ENCODE assay signal across 15 mouse cellular contexts in the genomic region with DNA sequence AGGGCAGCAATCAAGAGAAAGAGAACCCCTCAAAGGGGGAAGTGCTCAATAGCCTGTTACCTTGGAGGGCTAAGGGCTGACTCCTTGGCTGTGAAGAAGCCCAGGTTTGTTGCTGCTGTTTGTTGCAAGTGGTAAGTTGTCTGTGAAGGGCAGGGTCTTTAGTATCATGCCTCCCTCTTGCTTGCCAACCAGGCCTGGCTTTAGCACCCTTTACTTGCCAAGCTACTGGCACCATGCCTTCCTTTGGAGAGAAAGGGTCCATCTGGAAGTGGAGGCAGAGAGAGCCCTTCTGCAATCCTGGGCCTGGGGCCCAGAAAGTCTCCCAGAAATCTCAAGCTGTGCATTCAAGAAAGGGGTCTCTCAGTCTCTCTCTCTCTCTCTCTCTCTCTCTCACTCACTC. TPM values are rescaled to one million over a fixed set of nuclear protein-coding genes. Genes with fewer than 3 reads are reported as not detected.
DNase-seq lines count a peak whose midpoint lies in the region; ATAC-seq and TF ChIP-seq lines count a peak whose summit lies in the region.
"Had no signal": no experiment of that assay in that cellular context is flagged by ENCODE, and none has a peak within 500 bp of the region (broad histone marks: within the 10 kb centered on the region; RNA-seq: fewer than 3 reads in every experiment).

No protein-coding gene starts in this region.

- TF ChIP-seq EP300 in liver, postnatal 0 days (IDR thresholded peaks at IDR 0.05; ENCODE audit: low read depth) = no peak

- DNase-seq in heart, adult 8-10 months (ENCODE audit: low spot score) = no peak
- DNase-seq in neural tube, embryonic 10.5 days (ENCODE audit: extremely low spot score, low spot score) = no peak
- DNase-seq in embryonic facial prominence, embryonic 14.5 days (ENCODE audit: low spot score) = no peak
- no peak for DNase-seq in liver, postnatal 0 days
- DNase-seq: liver; thymus, postnatal 14 days had no signal

- H3K4me2 ChIP-seq in heart, embryonic 14.5 days (ENCODE audit: low read length) = no peak overlapping the region
- peak overlapping the region; percentile 32 for H3K4me2 ChIP-seq in neural tube, embryonic 13.5 days
- H3K4me2 ChIP-seq in embryonic facial prominence, embryonic 14.5 days (ENCODE audit: low read depth, low read length) = no peak overlapping the region; the same call in 1 of the 2 replicates
- peak overlapping the region; percentile 39 for H3K4me2 ChIP-seq in neural tube, embryonic 15.5 days
- no peak overlapping the region for H3K4me2 ChIP-seq in liver, postnatal 0 days (ENCODE audit: low read depth, low read length)
- H3K4me2 ChIP-seq: neural tube, embryonic 12.5 days had no signal

- H3K27me3 ChIP-seq in heart, embryonic 14.5 days (ENCODE audit: control insufficient read depth, insufficient read depth, low read length) = peaks cover 50% of the 10 kb centered on the region
- H3K27me3 ChIP-seq in neural tube, embryonic 13.5 days = peaks cover 28% of the 10 kb centered on the region
- peaks cover 32% of the 10 kb centered on the region for H3K27me3 ChIP-seq in embryonic facial prominence, embryonic 14.5 days (replicated peaks; ENCODE audit: control insufficient read depth, insufficient read depth, low read length)
- H3K27me3 ChIP-seq in neural tube, embryonic 15.5 days (replicated peaks) = peaks cover 4% of the 10 kb centered on the region; the same call in 1 of the 2 replicates
- H3K27me3 ChIP-seq in liver, postnatal 0 days (ENCODE audit: insufficient read depth, low read length) = peaks cover 30% of the 10 kb centered on the region

- peaks cover 7 to 25% of the 10 kb centered on the region in 2 experiments; a peak in 3 of 4 replicates for H3K4me1 ChIP-seq in heart, embryonic 14.5 days (ENCODE audit: control insufficient read depth in 2 of 2, insufficient read depth in 2 of 2, low read length in 2 of 2)
- peaks cover 42% of the 10 kb centered on the region for H3K4me1 ChIP-seq in neural tube, embryonic 13.5 days (replicated peaks)
- H3K4me1 ChIP-seq in embryonic facial prominence, embryonic 14.5 days (ENCODE audit: control insufficient read depth, insufficient read depth, low read length) = peaks cover 14% of the 10 kb centered on the region
- H3K4me1 ChIP-seq in neural tube, embryonic 15.5 days = peaks cover 55% of the 10 kb centered on the region
- peaks cover 11% of the 10 kb centered on the region for H3K4me1 ChIP-seq in liver, postnatal 0 days (ENCODE audit: insufficient read depth)

- H3K36me3 ChIP-seq in heart, embryonic 14.5 days (ENCODE audit: control insufficient read depth, insufficient read depth, low read length) = no peaks in the 10 kb centered on the region
- no peaks in the 10 kb centered on the region for H3K36me3 ChIP-seq in neural tube, embryonic 13.5 days
- H3K36me3 ChIP-seq in embryonic facial prominence, embryonic 14.5 days (ENCODE audit: control insufficient read depth, insufficient read depth, low read length) = no peaks in the 10 kb centered on the region
- H3K36me3 ChIP-seq in neural tube, embryonic 15.5 days = no peaks in the 10 kb centered on the region
- no peaks in the 10 kb centered on the region for H3K36me3 ChIP-seq in liver, postnatal 0 days (replicated peaks; ENCODE audit: insufficient read depth, low read length)
- H3K36me3 ChIP-seq: heart, embryonic 10.5 days; neural tube, embryonic 12.5 days had no signal

- H3K4me3 ChIP-seq in heart, embryonic 14.5 days (ENCODE audit: control insufficient read depth in 1 of 2, insufficient read depth in 1 of 2, low read depth in 1 of 2, low read length in 2 of 2) = no peak overlapping the region
- H3K4me3 ChIP-seq in neural tube, embryonic 13.5 days = peak overlapping the region; percentile 10; the same call in 1 of the 2 replicates
- H3K4me3 ChIP-seq in embryonic facial prominence, embryonic 14.5 days (ENCODE audit: low read depth, low read length) = no peak overlapping the region
- no peak overlapping the region; the same call in 1 of the 2 replicates for H3K4me3 ChIP-seq in neural tube, embryonic 15.5 days (replicated peaks)
- no peak overlapping the region for H3K4me3 ChIP-seq in liver, postnatal 0 days (ENCODE audit: low read depth, low read length)
- H3K4me3 ChIP-seq: erythroblast, embryonic 14.5 days; heart, embryonic 10.5 days; neural tube, embryonic 12.5 days had no signal

- H3K9ac ChIP-seq in heart, embryonic 14.5 days (ENCODE audit: low read length) = peak overlapping the region; percentile 13; the same call in 1 of the 2 replicates
- peak overlapping the region; percentile 43 for H3K9ac ChIP-seq in neural tube, embryonic 13.5 days
- no peak overlapping the region for H3K9ac ChIP-seq in embryonic facial prominence, embryonic 14.5 days (ENCODE audit: low read depth, low read length)
- H3K9ac ChIP-seq in neural tube, embryonic 15.5 days (replicated peaks) = no peak overlapping the region; the same call in 1 of the 2 replicates
- H3K9ac ChIP-seq in liver, postnatal 0 days (replicated peaks) = no peak overlapping the region
- H3K9ac ChIP-seq: neural tube, embryonic 12.5 days had no signal

- no peak for ATAC-seq in heart, embryonic 14.5 days (ENCODE audit: insufficient number of reproducible peaks, insufficient read depth, low FRiP score, low read depth)
- ATAC-seq in neural tube, embryonic 13.5 days (ENCODE audit: low read depth) = no peak
- ATAC-seq in embryonic facial prominence, embryonic 14.5 days (ENCODE audit: low read depth) = no peak
- ATAC-seq in neural tube, embryonic 15.5 days (ENCODE audit: low FRiP score) = no peak
- ATAC-seq in liver, postnatal 0 days = no peak

- no peak for TF ChIP-seq CTCF in liver, postnatal 0 days (IDR thresholded peaks at IDR 0.05; ENCODE audit: low read depth)

- no peaks in the 10 kb centered on the region for H3K9me3 ChIP-seq in heart, embryonic 14.5 days (ENCODE audit: control insufficient read depth, low read length)
- H3K9me3 ChIP-seq in neural tube, embryonic 13.5 days = no peaks in the 10 kb centered on the region
- H3K9me3 ChIP-seq in embryonic facial prominence, embryonic 14.5 days (ENCODE audit: control insufficient read depth, low read length) = no peaks in the 10 kb centered on the region
- H3K9me3 ChIP-seq in neural tube, embryonic 15.5 days (replicated peaks) = no peaks in the 10 kb centered on the region
- no peaks in the 10 kb centered on the region for H3K9me3 ChIP-seq in liver, postnatal 0 days (ENCODE audit: low read length)
- H3K9me3 ChIP-seq: heart, embryonic 10.5 days; neural tube, embryonic 12.5 days had no signal

- no peak overlapping the region for H3K27ac ChIP-seq in heart, embryonic 14.5 days (replicated peaks in 1 of 2; ENCODE audit: control insufficient read depth in 1 of 2, insufficient read depth in 1 of 2, low read depth in 2 of 2, low read length in 2 of 2)
- peak overlapping the region; percentile 23; the same call in 1 of the 2 replicates for H3K27ac ChIP-seq in neural tube, embryonic 13.5 days (replicated peaks)
- peak overlapping the region; percentile 21 for H3K27ac ChIP-seq in embryonic facial prominence, embryonic 14.5 days (replicated peaks; ENCODE audit: low read depth, low read length)
- peak overlapping the region; percentile 10; the same call in 1 of the 2 replicates for H3K27ac ChIP-seq in neural tube, embryonic 15.5 days (replicated peaks)
- no peak overlapping the region for H3K27ac ChIP-seq in liver, postnatal 0 days (ENCODE audit: low read depth)
- H3K27ac ChIP-seq: heart, embryonic 10.5 days; kidney, postnatal 0 days; neural tube, embryonic 12.5 days had no signal

RNA-seq across cellular contexts. Expression of a gene that starts 3.3 kb away (rescaled TPM):
- 0.43 and 1.00 TPM in 2 replicates for polyA plus RNA-seq in heart, embryonic 14.5 days (2014; fragmentation: Nextera tagmentation; extraction: Ambion mirVana)
- total RNA-seq in heart, adult 8-10 months (2022) = 1 to 10 TPM; 2.8 to 4.7 (median 3.8) TPM
- polyA plus RNA-seq in neural tube, embryonic 13.5 days (2015; fragmentation: Nextera tagmentation; extraction: Ambion mirVana) = 19.6 and 23.9 TPM in 2 replicates
- 4.3 and 5.1 TPM in 2 replicates for polyA plus RNA-seq in embryonic facial prominence, embryonic 14.5 days (2014; fragmentation: Nextera tagmentation; extraction: Ambion mirVana)
- polyA plus RNA-seq in neural tube, embryonic 15.5 days (2015; fragmentation: Nextera tagmentation; extraction: Ambion mirVana) = 26.5 and 28.7 TPM in 2 replicates
- polyA plus RNA-seq in liver, postnatal 0 days (2015; fragmentation: Nextera tagmentation; extraction: Ambion mirVana) = 0.15 and 0.21 TPM in 2 replicates
- total RNA-seq: hematopoietic stem cell, adult 5-6 weeks; MEL had no signal

RNA-seq across cellular contexts. Expression of a gene that starts 40.7 kb away (rescaled TPM):
- polyA plus RNA-seq in heart, embryonic 14.5 days (2014; fragmentation: Nextera tagmentation; extraction: Ambion mirVana) = 6.9 and 7.4 TPM in 2 replicates
- total RNA-seq in heart, adult 8-10 months (2022) = 10 to 100 TPM; 12.9 to 36.7 (median 16.9) TPM
- polyA plus RNA-seq in neural tube, embryonic 13.5 days (2015; fragmentation: Nextera tagmentation; extraction: Ambion mirVana) = 3.2 and 4.7 TPM in 2 replicates
- polyA plus RNA-seq in embryonic facial prominence, embryonic 14.5 days (2014; fragmentation: Nextera tagmentation; extraction: Ambion mirVana) = 7.2 and 7.7 TPM in 2 replicates
- polyA plus RNA-seq in neural tube, embryonic 15.5 days (2015; fragmentation: Nextera tagmentation; extraction: Ambion mirVana) = 4.0 and 6.4 TPM in 2 replicates
- 2.9 and 3.0 TPM in 2 replicates for polyA plus RNA-seq in liver, postnatal 0 days (2015; fragmentation: Nextera tagmentation; extraction: Ambion mirVana)

Comparison
In these comparisons a context has a peak if more than half of its experiments do, and no peak if none do; other contexts are left out.
1. H3K9ac ChIP-seq: peak in heart, embryonic 14.5 days (single experiment) and neural tube, embryonic 13.5 days (single experiment); none in embryonic facial prominence, embryonic 14.5 days (single experiment), neural tube, embryonic 15.5 days (single experiment) and liver, postnatal 0 days (single experiment).
2. H3K27ac ChIP-seq: peak in neural tube, embryonic 13.5 days (single experiment), embryonic facial prominence, embryonic 14.5 days (single experiment) and neural tube, embryonic 15.5 days (single experiment); none in heart, embryonic 14.5 days (0 of 2) and liver, postnatal 0 days (single experiment).
3. H3K4me2 ChIP-seq: peak in neural tube, embryonic 13.5 days (single experiment) and neural tube, embryonic 15.5 days (single experiment); none in heart, embryonic 14.5 days (single experiment), embryonic facial prominence, embryonic 14.5 days (single experiment) and liver, postnatal 0 days (single experiment).